Mouse (Mus musculus) spleen, adult 18-20 months (tissue): ENCODE results near the gene Lix1.
A peak's percentile ranks its signal among the peaks of the same experiment; 100 is the strongest.
"Not testable (repeated sequence)": the region's sequence is repeated elsewhere in the genome, so short reads cannot be mapped to it uniquely, and the experiment has no call there.

Source experiments
- DNase-seq, 2 experiments: peaks; one replicate each; pipeline ENCODE4 v3.0.0; 2022; ENCODE audit warnings: mixed read lengths in 2 of 2

Gene Lix1

GRCm38 (mm10) chr17:17414206-17414605, 11.7 kb downstream of the Lix1 start:
- no peak for DNase-seq

DNA sequence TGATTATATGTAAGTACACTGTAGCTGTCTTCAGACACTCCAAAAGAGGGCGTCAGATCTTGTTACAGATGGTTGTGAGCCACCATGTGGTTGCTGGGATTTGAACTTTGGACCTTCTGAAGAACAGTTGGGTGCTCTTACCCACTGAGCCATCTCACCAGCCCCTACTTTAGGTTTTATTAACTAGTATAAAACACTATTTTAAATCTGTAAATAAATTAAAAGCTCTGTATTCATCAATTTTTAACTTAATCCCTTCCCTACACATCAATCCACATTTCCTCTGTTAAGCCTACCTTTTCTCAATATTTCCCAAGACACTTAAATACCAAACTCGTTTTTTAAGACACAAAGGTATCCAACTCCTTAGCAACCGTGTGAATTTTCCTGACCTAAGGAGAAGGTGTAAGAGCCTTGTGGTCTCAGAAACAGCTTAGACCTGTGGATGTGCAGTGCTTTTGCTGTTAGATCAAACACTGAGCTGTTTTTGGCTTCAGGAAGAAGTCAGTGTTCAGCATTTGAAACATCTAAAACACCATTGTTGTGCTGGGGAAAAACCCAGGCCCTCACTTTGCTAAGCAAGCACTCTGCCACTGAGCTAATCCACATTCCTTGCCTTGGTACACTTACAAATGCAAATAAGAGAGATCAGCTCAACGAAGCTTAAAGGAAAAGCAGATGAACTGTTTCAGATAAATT, 22.3 kb downstream of the Lix1 start:
- DNase-seq, result no peak

GRCm38 (mm10) chr17:17425308-17425813, 22.9 kb downstream of the Lix1 start:
- DNase-seq, result no peak

DNA sequence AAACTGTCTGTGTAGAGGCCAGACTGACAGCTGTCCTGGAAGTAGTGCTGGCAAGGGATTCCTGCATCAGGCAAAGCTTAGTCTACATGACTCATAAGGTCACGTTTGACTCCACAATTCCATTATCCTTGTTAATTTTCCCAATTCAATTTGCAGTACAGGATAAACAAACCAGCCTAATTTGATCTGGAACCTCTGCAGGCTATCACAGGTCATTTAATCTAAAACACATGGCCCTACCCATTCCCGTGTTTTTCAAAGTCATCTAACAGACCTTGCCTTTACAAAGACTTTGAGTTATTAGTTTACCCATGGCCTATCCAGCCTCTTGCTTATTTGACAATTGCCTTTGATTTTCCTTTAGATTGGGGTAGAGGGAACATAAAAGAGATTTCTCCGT, 23.4 kb downstream of the Lix1 start:
- DNase-seq, result no peak

GRCm38 (mm10) chr17:17428888-17429287, 26.4 kb downstream of the Lix1 start:
- DNase-seq, result no peak

- DNase-seq, result no peak
Observed at GRCm38 (mm10) chr17:17433679-17434078, 31.2 kb downstream of the Lix1 start.

DNA sequence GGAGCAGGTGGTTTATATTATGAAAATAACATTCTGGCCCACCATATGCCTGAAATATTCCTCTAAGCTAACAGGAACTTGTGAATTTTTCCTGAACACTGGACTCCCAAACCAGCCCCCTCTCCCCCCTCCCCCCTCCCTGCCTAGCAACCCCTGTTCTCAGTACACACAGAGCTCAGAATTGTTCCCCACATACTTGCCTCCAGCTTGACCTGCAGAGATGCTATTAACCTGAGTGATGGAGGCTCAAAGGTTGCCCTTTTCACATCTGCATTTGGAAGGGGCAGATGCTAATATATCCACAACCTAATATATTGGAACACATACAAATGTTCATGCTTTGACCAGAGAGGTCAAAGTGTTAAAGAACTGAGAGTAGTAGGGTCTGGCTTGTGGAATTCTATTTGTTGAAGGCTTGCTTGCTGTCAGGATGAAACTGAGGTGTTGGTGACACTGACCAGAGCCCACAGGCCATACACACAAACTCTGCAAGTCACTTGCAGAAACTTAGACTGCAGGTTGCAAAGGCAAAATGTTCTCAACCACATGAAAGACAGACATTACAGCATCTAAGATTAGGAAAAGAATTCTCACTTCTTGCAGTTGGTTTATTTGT, 36.2 kb downstream of the Lix1 start:
- DNase-seq, result no peak

DNA sequence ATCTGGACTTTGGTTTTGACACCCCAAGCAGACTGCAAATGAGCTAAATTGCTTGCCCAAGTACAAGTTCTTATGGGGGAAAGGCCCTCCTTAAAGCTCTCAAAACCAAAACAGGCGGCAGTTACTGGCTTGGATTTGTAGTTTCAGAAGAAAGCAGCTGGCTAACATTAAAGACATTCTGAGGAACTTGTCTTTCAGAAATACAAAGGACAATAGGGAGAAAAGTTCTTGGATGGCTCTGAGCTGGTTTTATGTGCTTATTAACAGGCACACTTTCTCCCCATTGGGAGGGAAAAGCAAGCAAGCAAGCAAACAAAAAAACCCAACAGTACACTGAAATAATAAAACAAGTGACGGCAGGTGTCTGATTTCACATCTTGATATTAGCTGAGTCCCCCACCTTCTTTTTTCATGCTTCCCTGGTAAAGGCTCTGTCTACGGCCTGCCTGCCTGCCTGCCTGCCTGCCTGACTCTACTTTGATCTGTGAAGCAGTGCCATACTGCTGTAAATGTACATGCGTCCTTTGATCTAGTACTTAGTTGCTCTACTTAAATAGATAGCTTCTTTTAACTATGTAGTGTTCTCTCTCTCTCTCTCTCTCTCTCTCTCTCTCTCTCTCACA, 39.5 kb downstream of the Lix1 start:
- no peak for DNase-seq

GRCm38 (mm10) chr17:17444297-17444886, 41.9 kb downstream of the Lix1 start:
- DNase-seq, result no peak

DNA sequence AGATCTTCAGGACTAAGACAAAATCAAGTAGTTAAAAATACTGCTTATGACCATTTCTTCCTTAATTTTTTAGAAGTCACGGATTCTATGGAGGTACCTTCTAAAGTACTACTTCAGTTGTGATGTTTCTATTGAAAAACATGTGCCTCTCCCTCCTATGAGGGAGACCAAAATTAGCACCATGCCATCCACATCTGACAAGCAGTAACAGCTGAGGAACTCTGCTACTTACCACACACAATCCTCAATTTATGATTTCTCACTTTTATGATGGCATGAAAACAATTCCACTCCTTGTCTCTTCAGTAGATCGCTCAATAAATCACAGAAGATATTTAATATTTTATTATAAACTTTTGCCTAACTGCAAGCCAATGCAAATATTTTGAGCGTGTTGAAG, 44.2 kb downstream of the Lix1 start:
- no peak for DNase-seq

DNA sequence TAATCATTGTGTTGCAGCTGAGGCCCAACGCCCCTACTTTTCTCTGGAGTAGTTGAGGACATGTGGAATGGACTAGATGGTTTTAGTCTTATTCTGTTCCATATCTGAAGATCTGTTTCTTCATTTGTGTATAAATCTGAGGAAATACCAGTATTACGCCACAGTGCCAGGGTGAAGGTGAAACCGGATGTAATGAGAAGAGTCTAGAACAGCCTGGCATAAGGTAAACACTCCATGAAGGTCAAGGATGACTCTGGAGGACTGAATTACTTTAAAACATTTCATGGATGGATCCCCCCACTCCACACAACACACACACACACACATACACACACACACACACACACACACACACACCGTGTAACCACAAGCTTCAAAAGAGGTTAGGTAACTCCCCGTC, 45.3 kb downstream of the Lix1 start:
- DNase-seq, result no peak

DNA sequence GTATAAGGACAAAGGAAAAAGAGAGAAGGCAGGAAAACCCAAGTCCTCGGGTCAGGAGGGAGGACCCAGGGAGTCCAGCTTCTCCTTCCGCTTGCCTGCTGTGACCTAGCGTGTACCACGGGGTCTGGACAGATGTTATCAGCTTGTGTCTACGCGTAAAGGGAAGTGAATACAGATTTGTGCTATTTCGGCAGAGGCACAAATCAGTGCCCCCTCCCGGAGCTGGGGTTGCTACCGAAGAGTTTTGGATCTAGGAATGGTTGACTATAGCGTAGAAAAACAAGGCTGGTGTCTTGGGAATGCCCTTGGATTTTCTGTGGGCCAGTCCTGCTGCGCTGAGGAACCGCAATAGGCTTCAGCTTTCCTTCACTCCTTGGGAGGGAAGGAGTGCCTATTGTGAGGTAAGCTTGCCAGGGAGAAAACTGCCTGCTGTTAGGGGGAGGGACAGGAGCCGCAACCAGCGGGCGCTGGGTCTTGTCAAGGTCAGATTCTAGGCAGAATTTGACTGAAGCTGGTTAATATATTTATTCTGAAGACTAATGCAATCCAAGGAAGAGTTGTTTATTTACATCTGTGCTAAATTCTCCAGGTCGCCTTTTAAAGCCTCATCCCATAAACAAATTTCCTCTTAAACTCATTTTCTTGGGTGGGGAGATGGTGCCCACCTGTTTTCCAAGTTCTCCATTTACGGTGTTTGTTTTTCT, 46.4 kb downstream of the Lix1 start:
- peak in 1 of 2 experiments; percentile 16 for DNase-seq

GRCm38 (mm10) chr17:17449441-17449770, 46.9 kb downstream of the Lix1 start:
- DNase-seq, result no peak

DNA sequence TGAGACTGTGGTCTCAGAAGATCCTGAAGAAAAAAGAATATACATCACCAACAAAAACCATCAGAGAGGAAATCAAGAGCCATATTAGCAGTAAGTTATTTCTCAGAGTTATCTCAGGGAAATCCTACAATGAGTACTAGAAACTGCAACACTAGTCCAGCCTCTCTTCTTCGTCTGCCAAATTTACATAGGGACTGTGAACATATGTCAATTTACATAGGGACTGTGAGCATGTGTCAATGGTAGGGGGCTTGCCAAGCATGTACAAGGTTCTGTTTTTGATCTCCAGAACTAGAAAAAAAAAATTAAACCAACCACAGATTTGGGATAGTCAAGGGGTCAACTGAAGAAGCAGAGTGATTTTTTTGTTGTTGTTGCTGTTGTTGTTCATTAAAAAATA, 48.6 kb downstream of the Lix1 start:
- DNase-seq, result no peak

- DNase-seq, result no peak
Observed at GRCm38 (mm10) chr17:17452617-17453016, 50.1 kb downstream of the Lix1 start.

- no peak for DNase-seq
Observed at GRCm38 (mm10) chr17:17454573-17454972, 52.1 kb downstream of the Lix1 start.

DNA sequence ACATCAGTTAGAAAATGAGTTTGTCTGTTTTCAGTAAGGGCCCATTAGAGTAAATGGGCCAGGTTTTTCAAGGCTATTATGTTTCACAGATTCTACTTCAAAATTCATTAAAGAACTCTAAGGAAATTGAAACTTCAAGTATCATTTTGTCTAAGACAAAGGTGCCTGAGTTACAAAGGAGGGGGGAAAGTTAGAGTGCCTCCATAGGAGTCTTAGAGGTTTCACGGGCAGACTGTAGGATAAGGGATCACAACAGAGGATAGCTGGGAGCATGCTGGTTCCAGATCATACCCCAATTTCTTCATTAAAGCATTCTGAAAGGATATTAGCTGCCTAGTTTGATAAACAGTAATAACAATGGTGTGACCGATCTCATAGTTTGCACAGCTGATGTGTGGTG, 83.3 kb downstream of the Lix1 start:
- DNase-seq, result no peak

GRCm38 (mm10) chr17:17490820-17491621, 88.5 kb downstream of the Lix1 start:
- no peak for DNase-seq

DNA sequence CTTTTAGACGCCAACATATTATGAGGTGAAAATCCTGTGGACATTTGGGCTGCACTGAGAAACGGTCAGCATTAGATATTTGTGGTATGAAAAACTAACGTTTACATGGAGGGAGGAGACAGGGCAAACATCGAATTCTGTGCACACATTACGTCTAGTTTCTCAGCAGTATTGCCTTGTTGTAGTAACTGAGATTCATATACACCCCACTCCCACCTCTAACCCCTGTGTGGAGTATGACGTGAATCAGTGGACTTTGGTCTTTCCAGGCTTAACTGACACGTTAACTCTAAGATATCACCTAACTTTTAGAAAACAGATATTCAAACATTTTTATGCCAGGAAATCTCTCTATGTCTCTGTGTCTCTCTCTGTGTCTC, 89.1 kb downstream of the Lix1 start:
- no peak for DNase-seq

DNA sequence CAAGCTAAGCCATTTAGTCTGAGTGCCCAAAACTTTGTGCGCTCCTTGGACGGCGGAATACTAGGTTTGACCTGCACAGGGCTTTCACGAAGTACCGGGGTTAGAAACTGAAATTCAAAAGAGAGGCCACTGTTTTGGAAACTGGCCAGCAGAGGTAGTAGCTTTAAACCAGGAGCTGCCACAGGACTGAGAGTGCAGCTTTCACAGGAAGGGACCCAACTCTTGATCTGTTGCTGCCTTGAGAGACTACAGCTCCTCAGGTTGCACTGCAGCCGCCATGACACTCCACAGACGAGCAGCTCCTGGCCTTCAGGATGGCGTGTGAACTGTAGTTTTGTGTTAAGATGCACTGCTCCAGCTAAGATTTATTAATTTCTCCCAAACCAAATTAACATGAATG, 89.6 kb downstream of the Lix1 start:
- DNase-seq, result no peak

DNA sequence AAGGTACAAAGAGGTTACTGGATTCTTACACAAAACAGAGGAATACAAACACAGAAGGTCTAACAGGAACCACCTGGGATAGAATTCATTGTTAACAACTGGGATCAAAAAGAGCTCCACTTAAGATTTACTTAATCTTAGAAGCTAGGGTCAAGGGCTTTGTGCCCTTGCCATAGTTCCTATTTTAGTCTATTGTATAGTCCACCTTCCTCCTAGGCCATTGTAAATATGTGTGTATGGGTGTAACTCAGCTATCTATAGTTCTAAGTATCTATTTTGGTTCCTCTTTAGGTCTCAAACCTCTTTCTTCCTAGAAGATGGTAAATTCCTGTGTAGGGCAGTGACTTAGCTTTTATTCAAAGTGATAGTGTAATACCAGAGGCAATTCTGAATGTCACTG, 93.8 kb downstream of the Lix1 start:
- DNase-seq, result not testable (repeated sequence)

- DNase-seq, result no peak
Observed at GRCm38 (mm10) chr17:17496730-17497129, 94.3 kb downstream of the Lix1 start.
